Mouse (Mus musculus): Measurements from ENCODE around the gene Fibcd1.

The Fibcd1 gene

GRCm38 (mm10) chr2:31810444-31810843 is 35.4 kb downstream of the Fibcd1 start, which contains the start of gene Qrfp:
Gene Qrfp, minus strand, starts transcription at chr2:31810580.
- no peak for DNase-seq

- DNase-seq: no peak
These were observed 36.5 kb downstream of the Fibcd1 start for GRCm38 (mm10) chr2:31809358-31809740.

GRCm38 (mm10) chr2:31808410-31809357 is 37.1 kb downstream of the Fibcd1 start:
- peak; percentile 45 to 76 for DNase-seq

GRCm38 (mm10) chr2:31806639-31807382 is 39.0 kb downstream of the Fibcd1 start:
- no peak for DNase-seq

- DNase-seq: peak; percentile 42 to 78
These were observed 42.3 kb downstream of the Fibcd1 start for GRCm38 (mm10) chr2:31803480-31803879.

GRCm38 (mm10) chr2:31802811-31803210 is 43.0 kb downstream of the Fibcd1 start:
- DNase-seq: no peak

- DNase-seq: no peak
These were observed 44.4 kb downstream of the Fibcd1 start for GRCm38 (mm10) chr2:31801416-31801815.

GRCm38 (mm10) chr2:31796943-31797342 is 48.9 kb downstream of the Fibcd1 start:
- DNase-seq: no peak

GRCm38 (mm10) chr2:31792611-31793010 is 53.2 kb downstream of the Fibcd1 start:
- DNase-seq: no peak

- DNase-seq: peak in 1 of 2 experiments; percentile 38
These were observed 54.5 kb downstream of the Fibcd1 start for GRCm38 (mm10) chr2:31791260-31791659.

GRCm38 (mm10) chr2:31790728-31791251 is 55.0 kb downstream of the Fibcd1 start:
- peak; percentile 25 to 62 for DNase-seq

GRCm38 (mm10) chr2:31789215-31789614 is 56.6 kb downstream of the Fibcd1 start:
- DNase-seq: no peak

GRCm38 (mm10) chr2:31788227-31788626 is 57.6 kb downstream of the Fibcd1 start:
- DNase-seq: no peak

GRCm38 (mm10) chr2:31787029-31787428 is 58.8 kb downstream of the Fibcd1 start:
- peak; percentile 82 to 89 for DNase-seq

- DNase-seq: peak; percentile 85 to 91
These were observed 60.7 kb downstream of the Fibcd1 start for GRCm38 (mm10) chr2:31785074-31785473.

- peak; percentile 51 to 88 for DNase-seq
These were observed 62.7 kb downstream of the Fibcd1 start for GRCm38 (mm10) chr2:31782958-31783602.

GRCm38 (mm10) chr2:31779258-31779657 is 66.5 kb downstream of the Fibcd1 start:
- no peak for DNase-seq

GRCm38 (mm10) chr2:31776479-31776878 is 69.3 kb downstream of the Fibcd1 start:
- no peak for DNase-seq

- peak; percentile 76 to 94 for DNase-seq
These were observed 74.9 kb downstream of the Fibcd1 start for GRCm38 (mm10) chr2:31770781-31771441.

GRCm38 (mm10) chr2:31769631-31770111 is 76.1 kb downstream of the Fibcd1 start:
- peak; percentile 82 to 90 for DNase-seq

- DNase-seq: no peak
These were observed 76.7 kb downstream of the Fibcd1 start for GRCm38 (mm10) chr2:31769115-31769514.

GRCm38 (mm10) chr2:31767815-31768214 is 78.0 kb downstream of the Fibcd1 start:
- DNase-seq: no peak
